Mouse (Mus musculus) E14TG2a.4 (cell line): Measurements from ENCODE around the gene Ces1d.

ENCODE experiments used
- H3K27me3 ChIP-seq: 2 replicates; pipeline ENCODE4 v1.6.1; 2014; ENCODE audit warnings: low read length, control low read depth; ENCODE audit not compliant: insufficient read depth
- H3K36me3 ChIP-seq: 2 replicates; pipeline ENCODE4 v1.6.1; 2014; ENCODE audit warnings: low read length, control low read depth; ENCODE audit not compliant: insufficient read depth
- H3K4me1 ChIP-seq: replicated peaks from 2 replicates; pipeline ENCODE4 v1.6.1; 2014; ENCODE audit warnings: low read depth, low read length, control low read depth
- H3K4me3 ChIP-seq: replicated peaks from 2 replicates; pipeline ENCODE4 v1.5.1; 2014; ENCODE audit warnings: mild to moderate bottlenecking, low read length
- H3K9me3 ChIP-seq: 2 replicates; pipeline ENCODE4 v1.6.1; 2014; ENCODE audit warnings: low read length, control low read depth
- CTCF ChIP-seq: conservative IDR thresholded peaks from 2 replicates; pipeline ENCODE4 v1.5.1; 2014; ENCODE audit warnings: low read length
- NANOG ChIP-seq: IDR thresholded peaks from 2 replicates; pipeline ENCODE4 v1.6.1; 2014; ENCODE audit warnings: borderline replicate concordance, low read length, mixed read lengths
- POU5F1 ChIP-seq: IDR thresholded peaks from 2 replicates; pipeline ENCODE4 v1.6.1; 2014; ENCODE audit warnings: low read length, borderline replicate concordance

Ces1d gene

GRCm38 (mm10) chr8:93122005-93122404, 75.6 kb downstream of the Ces1d start:
- no peak for TF ChIP-seq CTCF
- no peak for TF ChIP-seq NANOG
- no peak for TF ChIP-seq POU5F1
- no peaks in the 10 kb centered on the region for H3K9me3 ChIP-seq
- no peaks in the 10 kb centered on the region for H3K36me3 ChIP-seq
- H3K4me3 ChIP-seq: no peak overlapping the region
- H3K27me3 ChIP-seq: no peaks in the 10 kb centered on the region; the same call in 1 of the 2 replicates
- H3K4me1 ChIP-seq: no peaks in the 10 kb centered on the region
